Mouse (Mus musculus): ENCODE data around the gene Ifngr1. TPM values are rescaled to one million over a fixed set of nuclear protein-coding genes. Genes with fewer than 3 reads are reported as not detected.

Ifngr1 gene
- 10 to 100 TPM; 19.4 to 21.9 TPM for total RNA-seq (2021)
- long read RNA-seq, experiment 1, transcript Ifngr1-201 (7 exons, 2,112 nt): major isoform, 28 of 28 reads
- long read RNA-seq, experiment 1, partial matches to known transcripts: 0 of 28 reads
- long read RNA-seq, experiment 1, other reads (novel, unspliced or antisense): 0 of 28 reads
- long read RNA-seq, experiment 2, transcript Ifngr1-201 (7 exons, 2,112 nt): major isoform, 21 of 23 reads
- long read RNA-seq, experiment 2, partial matches to known transcripts: 0 of 23 reads
- long read RNA-seq, experiment 2, other reads (novel, unspliced or antisense): 2 of 23 reads

DNA sequence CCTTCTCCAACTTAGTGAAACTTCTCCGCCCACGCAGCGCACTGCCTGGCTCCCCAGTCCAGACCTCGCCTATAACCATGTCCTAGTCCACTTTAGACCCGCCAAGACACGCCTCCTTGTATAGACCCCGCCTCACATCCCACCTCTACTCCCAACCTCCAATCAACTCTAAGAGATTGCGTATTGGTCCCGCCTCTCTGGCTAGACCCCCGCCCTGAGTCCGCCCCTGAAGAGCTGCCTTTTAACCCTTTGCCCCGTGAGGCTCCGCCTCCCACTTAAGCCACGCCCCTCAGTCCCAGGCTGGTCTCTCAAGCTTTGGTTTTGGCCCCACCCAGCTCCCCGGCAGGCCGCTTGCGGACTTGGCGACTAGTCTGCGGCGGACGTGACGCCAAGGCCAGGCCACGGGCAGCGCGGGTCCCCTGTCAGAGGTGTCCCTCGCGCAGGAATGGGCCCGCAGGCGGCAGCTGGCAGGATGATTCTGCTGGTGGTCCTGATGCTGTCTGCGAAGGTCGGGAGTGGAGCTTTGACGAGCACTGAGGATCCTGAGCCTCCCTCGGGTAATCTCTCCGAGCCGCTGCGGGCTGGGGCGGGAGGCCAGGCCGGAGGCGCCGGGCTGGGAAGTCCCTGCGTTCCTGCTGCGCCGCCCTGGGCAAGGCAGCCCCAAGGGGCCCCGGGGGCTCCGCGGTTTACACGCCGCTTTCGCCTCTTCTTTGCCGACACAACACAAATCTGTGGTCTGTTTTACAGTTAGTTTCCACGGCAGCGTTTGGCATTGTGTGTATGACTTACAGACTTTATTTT, at the start of gene Ifngr1:
Gene Ifngr1 (plus strand): TSS at position 309 of the 801 bp plus-strand sequence.
- H3K4me3 ChIP-seq: peak within 1 kb of the TSS; percentile 90
- TF ChIP-seq CTCF (IDR thresholded peaks at IDR 0.05): no peak
- intact Hi-C loops (cut with DNase I): loop anchor here (10.0 kb wide), 1 partner anchor 313 kb away; the partner anchor contains the start of gene Pex7
- peak within 1 kb of the TSS; percentile 80 for H3K27ac ChIP-seq
- peak; percentile 92 to 93 for DNase-seq (ENCODE audit: extremely low spot score in 1 of 2, low spot score in 2 of 2)

DNA sequence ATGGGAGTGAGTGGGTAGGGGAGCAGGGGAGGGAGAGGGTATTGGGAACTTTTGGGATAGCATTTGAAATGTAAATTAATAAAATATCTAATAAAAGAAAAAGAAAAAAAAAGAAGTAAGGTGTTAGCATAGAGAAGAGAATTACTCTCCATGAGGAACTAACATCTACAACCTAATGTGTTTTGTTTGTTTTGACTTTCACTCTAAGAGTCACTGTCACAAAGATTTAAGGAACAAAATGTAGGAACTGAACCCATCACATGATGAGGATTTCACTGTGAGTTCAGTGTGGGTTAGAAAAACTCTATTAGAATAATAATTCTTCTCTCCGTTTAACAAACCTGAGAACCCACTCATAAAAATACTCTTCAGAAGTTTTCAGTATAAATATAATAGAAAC, 44.9 kb upstream of the Ifngr1 start:
- Histone ChIP-seq H3K4me3 (no peak overlapping the region), H3K27ac (no peak overlapping the region)
- TF ChIP-seq CTCF (IDR thresholded peaks at IDR 0.05): no peak
- intact Hi-C loops (cut with DNase I): no loop called here
- DNase-seq (ENCODE audit: extremely low spot score in 1 of 2, low spot score in 2 of 2): no peak

DNA sequence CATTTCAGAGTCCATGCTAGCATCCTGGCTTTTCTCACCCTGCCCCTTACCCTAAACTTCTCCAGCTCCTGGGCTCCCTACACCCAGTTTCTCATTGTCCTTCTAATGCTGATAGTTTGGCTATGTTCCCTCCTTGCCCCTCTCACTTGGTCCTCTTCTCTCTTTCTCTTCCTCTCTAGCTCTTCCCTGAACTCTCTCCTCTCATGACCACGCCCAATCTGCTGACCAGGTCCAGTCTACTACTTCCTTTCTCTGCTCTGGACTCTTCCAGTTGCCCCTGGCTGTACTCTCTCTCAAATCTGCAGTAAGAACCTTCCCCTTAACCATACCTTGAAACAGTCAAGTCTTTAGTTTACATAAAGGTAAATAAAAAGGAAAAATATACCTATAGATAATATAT, 43.7 kb upstream of the Ifngr1 start:
- Histone ChIP-seq H3K4me3 (no peak overlapping the region), H3K27ac (no peak overlapping the region)
- no peak for TF ChIP-seq CTCF (IDR thresholded peaks at IDR 0.05)
- no peak for DNase-seq (ENCODE audit: extremely low spot score in 1 of 2, low spot score in 2 of 2)
- intact Hi-C loops (cut with DNase I): no loop called here

DNA sequence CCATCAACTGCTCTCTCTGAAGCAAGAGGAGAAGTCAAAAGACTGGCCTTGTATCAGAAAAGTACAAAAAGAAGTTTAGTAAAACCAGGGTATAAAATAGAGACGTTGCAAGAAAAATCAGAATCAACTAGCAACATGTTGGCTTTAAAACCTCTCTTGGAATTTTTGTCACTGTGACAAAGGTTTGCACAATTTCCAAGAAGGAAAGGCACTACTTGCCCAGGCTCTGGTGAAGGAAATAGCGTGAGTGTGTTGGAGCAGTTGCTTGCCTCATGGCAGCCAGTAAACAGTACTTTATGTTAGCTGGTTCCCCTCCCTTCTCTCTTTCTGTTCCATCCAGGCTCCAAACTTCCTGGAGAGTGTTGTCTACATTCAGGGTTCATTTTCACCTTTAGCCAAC, 43.3 kb upstream of the Ifngr1 start:
- Histone ChIP-seq H3K27ac (no peak overlapping the region), H3K4me3 (no peak overlapping the region)
- TF ChIP-seq CTCF (IDR thresholded peaks at IDR 0.05): no peak
- intact Hi-C loops (cut with DNase I): no loop called here
- DNase-seq (ENCODE audit: extremely low spot score in 1 of 2, low spot score in 2 of 2): no peak

DNA sequence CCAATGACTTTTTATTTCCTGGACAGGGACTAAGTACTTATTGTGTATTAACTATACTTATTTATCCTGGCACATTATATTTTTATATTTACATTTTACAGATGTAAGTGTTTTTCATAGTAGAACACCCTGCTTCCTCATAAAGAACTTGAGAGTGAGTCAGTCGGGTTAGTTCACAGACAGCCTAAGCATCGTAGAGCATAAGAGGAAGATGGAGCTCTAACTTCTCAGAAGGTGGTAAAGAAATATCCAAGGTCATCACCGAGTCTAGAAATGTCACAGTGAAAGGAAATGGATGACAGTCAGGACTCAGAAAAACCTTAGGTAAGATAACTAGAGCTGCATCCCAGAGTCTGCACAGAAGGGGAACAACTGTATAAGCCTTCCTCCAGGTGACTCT, 40.2 kb upstream of the Ifngr1 start:
- intact Hi-C loops (cut with DNase I): no loop called here
- H3K4me3 ChIP-seq: no peak overlapping the region
- TF ChIP-seq CTCF (IDR thresholded peaks at IDR 0.05): no peak
- H3K27ac ChIP-seq: no peak overlapping the region
- DNase-seq (ENCODE audit: extremely low spot score in 1 of 2, low spot score in 2 of 2): no peak

DNA sequence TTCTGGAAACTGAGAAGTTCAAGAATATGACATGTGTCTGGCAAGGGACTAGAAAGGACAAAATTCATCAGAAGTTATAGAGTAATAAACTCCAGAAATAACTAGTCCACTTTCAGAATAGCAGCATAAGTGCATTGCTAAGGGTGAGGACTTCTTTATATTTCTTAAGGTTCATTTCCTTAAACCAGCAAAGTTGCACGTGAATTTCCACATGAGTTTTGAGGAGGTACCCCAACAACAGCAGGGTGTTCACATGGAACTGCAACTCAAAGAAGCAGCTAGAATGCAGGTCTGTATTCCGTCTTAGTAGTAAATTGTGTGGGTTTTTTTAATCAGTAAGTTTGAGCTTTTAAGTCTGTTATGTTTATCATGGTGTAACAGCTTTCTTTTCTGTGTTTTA, 37.9 kb upstream of the Ifngr1 start:
- no peak overlapping the region for H3K27ac ChIP-seq
- intact Hi-C loops (cut with DNase I): no loop called here
- no peak for DNase-seq (ENCODE audit: extremely low spot score in 1 of 2, low spot score in 2 of 2)
- no peak overlapping the region for H3K4me3 ChIP-seq
- TF ChIP-seq CTCF (IDR thresholded peaks at IDR 0.05): no peak

DNA sequence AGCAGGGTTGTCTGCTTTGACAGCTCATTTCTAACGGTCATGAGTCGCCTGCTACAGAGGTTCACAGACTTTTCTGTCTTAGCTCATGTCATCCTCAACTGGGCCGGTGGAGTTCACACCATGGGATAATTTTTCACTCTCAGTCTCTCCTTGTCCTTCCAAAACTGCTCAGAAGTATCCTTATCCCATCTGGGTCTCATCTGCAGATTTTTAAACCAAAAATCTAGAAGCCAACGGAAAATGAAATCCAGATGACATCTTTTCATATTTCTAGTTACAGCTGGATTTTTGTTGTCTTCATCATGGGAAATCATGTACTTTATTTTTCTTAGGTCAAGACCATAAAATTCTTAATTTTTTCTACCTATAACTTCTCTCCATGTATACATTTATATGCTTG, 34.1 kb upstream of the Ifngr1 start:
- intact Hi-C loops (cut with DNase I): no loop called here
- H3K4me3 ChIP-seq: no peak overlapping the region
- H3K27ac ChIP-seq: no peak overlapping the region
- no peak for TF ChIP-seq CTCF (IDR thresholded peaks at IDR 0.05)
- no peak for DNase-seq (ENCODE audit: extremely low spot score in 1 of 2, low spot score in 2 of 2)

DNA sequence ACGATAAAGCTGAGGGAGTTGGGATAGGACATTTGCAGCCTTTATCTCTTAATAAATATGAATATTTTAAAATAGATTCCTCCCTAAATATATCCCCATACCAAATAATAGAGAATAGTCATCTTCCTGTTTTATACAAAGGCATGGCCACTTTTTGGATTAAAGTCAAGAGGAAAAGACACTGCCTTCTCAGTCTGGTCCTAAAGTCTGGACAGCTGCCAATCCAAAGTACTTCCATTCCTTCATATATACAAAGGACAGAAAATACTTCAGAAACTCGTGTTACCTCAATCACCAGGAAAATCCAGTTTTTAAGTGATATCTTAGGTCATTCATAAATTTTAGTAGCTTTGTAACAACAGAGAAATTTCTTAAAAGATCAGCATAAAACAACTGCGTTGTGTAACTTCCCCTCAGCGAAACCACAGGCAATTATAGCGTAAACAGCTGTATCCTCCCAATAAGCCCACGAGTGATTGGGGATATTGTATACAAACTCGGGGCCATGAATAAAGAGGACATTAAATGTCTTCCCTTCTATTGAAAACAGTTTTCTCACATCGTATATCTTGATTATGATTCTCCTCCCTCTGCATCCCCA, 32.1 kb upstream of the Ifngr1 start:
- H3K4me3 ChIP-seq: no peak overlapping the region
- no peak for DNase-seq (ENCODE audit: extremely low spot score in 1 of 2, low spot score in 2 of 2)
- no peak overlapping the region for H3K27ac ChIP-seq
- no peak for TF ChIP-seq CTCF (IDR thresholded peaks at IDR 0.05)
- intact Hi-C loops (cut with DNase I): no loop called here

DNA sequence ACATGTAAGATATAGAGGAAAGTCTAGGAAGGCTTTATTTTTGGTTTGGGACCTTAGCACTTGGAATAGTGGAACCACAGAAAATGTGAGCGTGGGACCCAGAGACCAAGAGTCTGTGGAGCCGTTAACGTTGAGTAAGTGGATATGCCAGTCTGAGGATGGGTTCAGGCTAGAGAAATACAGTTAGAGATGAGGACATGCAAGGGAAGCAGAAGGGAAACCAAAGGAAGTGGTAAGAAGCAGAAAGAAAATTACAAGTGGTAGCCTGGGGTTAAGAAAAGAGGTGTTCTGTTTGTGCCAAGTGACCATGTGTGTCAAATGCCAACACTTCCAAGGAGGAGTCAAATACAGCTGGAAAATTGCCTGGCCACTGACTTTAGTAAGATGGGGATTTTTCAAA, 29.2 kb upstream of the Ifngr1 start:
- TF ChIP-seq CTCF (IDR thresholded peaks at IDR 0.05): no peak
- Histone ChIP-seq H3K4me3 (no peak overlapping the region), H3K27ac (no peak overlapping the region)
- intact Hi-C loops (cut with DNase I): no loop called here
- DNase-seq (ENCODE audit: extremely low spot score in 1 of 2, low spot score in 2 of 2): no peak

DNA sequence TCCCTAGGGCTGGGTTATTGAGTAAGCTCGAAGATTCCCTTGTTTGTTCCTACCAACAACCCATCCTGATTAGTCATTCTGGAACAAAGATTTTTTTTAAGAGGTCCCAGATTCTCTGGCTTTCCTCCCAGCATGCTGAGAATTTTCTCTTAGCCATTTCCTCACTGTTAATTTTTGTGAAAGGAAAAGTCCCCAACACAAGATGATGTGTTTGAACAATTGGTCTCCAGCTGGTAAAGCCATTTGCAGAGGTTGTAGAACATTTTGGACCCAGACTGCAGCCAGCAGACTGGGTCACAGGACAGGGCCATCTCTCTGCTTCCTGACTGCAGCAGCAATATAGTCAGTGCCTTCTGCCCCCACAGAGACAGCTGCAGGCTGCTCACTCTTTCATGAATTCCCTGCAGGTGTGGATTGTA, 28.3 kb upstream of the Ifngr1 start:
- intact Hi-C loops (cut with DNase I): no loop called here
- TF ChIP-seq CTCF (IDR thresholded peaks at IDR 0.05): no peak
- H3K4me3 ChIP-seq: no peak overlapping the region
- DNase-seq (ENCODE audit: extremely low spot score in 1 of 2, low spot score in 2 of 2): no peak
- no peak overlapping the region for H3K27ac ChIP-seq

DNA sequence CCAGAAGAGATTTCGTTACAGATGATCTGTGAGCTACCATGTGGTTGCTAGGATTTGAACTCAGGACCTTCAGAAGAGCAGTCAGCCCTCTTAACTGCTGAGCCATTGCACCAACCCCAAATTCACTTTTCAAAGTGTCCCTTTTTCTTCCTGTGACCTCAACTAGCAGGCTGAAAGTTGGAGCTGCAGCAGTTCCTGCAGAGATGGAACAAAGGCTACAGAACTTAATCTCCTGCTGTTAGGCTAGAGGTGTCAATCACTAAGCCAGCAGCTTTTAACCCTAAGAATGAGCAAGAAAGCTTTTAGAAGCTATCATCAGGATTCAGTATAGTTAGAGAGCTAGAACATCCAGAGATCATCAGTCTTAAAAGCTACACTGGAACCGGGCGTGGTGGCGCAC, 24.3 kb upstream of the Ifngr1 start:
- no peak for DNase-seq (ENCODE audit: extremely low spot score in 1 of 2, low spot score in 2 of 2)
- Histone ChIP-seq H3K4me3 (no peak overlapping the region), H3K27ac (no peak overlapping the region)
- TF ChIP-seq CTCF (IDR thresholded peaks at IDR 0.05): no peak
- intact Hi-C loops (cut with DNase I): no loop called here

DNA sequence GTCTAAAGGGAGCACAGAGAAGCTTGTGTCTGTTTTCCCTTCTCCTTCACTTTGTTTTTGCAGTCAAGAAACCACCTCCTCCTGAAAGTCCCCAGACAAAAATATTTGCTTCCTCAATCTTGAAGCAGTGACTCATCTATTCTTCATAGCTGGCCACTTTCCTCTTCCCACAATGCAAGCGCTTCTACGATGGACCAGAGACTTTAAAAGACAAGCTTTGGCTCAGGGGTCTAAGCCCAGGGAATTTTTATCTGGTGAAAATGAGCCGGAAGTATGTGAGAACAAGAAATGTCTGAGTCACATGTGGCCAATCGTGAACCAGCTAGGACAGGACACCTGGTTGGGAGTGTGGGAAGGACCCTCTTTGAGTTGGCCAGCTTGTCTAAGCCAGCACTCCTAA, 21.5 kb upstream of the Ifngr1 start:
- intact Hi-C loops (cut with DNase I): no loop called here
- no peak for DNase-seq (ENCODE audit: extremely low spot score in 1 of 2, low spot score in 2 of 2)
- no peak for TF ChIP-seq CTCF (IDR thresholded peaks at IDR 0.05)
- H3K27ac ChIP-seq: peak overlapping the region; percentile 9; the same call in 1 of the 2 replicates
- no peak overlapping the region for H3K4me3 ChIP-seq
